Mouse (Mus musculus): ENCODE results near the gene Pde8b. TPM values are rescaled to one million over a fixed set of nuclear protein-coding genes. Genes with fewer than 3 reads are reported as not detected.

Gene Pde8b
- polyA plus RNA-seq, 1 experiment from 2014 or later = 2.2 TPM

GRCm38 (mm10) chr13:95063390-95064017 is 186.6 kb downstream of the Pde8b start:
- 62% methylated on average over 4 of the region's 4 CpGs for WGBS
- ATAC-seq (ENCODE audit: insufficient number of reproducible peaks, insufficient read depth, low FRiP score, low TSS enrichment) = no peak
- no peaks in the 10 kb centered on the region for H3K4me1 ChIP-seq

DNA sequence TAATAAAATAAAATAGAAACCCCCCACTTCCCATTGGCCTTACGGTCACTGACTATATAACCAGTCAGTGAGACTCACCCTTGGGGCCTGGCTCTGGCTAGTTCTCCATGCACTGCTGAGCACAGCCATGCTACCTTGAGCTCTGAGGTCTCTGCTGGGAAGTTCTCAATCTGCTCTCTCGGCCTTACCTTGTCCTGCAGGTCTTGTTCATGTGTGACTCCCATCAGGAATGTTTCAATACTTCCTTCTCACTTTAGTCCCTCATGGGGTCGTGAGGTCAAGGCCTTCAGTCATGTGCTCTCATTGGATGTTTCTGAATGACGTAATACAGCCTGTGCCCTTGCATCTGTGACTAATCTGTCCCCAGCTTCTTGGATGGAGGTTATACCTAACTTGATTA is 191.3 kb downstream of the Pde8b start:
- Histone ChIP-seq H3K27me3 (no peaks in the 10 kb centered on the region), H3K4me1 (peaks cover 10% of the 10 kb centered on the region; the same call in 1 of the 2 replicates), H3K9ac (no peak overlapping the region), H3K27ac (no peak overlapping the region), H3K9me3 (no peaks in the 10 kb centered on the region), H3K4me3 (no peak overlapping the region), H3K36me3 (no peaks in the 10 kb centered on the region), H3K4me2 (replicated peaks) (no peak overlapping the region)
- 73% methylated on average over 4 of the region's 4 CpGs for WGBS
- ATAC-seq (ENCODE audit: insufficient number of reproducible peaks, insufficient read depth, low FRiP score, low TSS enrichment) = no peak

More at GRCm38 (mm10) chr13:95063390-95064017, 186.6 kb downstream of the Pde8b start:
- H3K27ac ChIP-seq = no peak overlapping the region
- no peaks in the 10 kb centered on the region for H3K36me3 ChIP-seq
- H3K9me3 ChIP-seq = no peaks in the 10 kb centered on the region
- no peak overlapping the region for H3K9ac ChIP-seq
- H3K4me2 ChIP-seq (replicated peaks) = no peak overlapping the region
- H3K4me3 ChIP-seq = no peak overlapping the region
- no peaks in the 10 kb centered on the region for H3K27me3 ChIP-seq

- H3K4me3 ChIP-seq = no peak overlapping the region
- 76% methylated on average over 11 of the region's 11 CpGs for WGBS
Measured at GRCm38 (mm10) chr13:95056501-95057280, 193.4 kb downstream of the Pde8b start.

GRCm38 (mm10) chr13:95055742-95056388 is 194.3 kb downstream of the Pde8b start:
- Histone ChIP-seq H3K27me3 (no peaks in the 10 kb centered on the region), H3K4me3 (no peak overlapping the region), H3K9ac (no peak overlapping the region), H3K36me3 (no peaks in the 10 kb centered on the region), H3K27ac (peak overlapping the region; percentile 60), H3K9me3 (no peaks in the 10 kb centered on the region), H3K4me1 (peaks cover 10% of the 10 kb centered on the region; the same call in 1 of the 2 replicates), H3K4me2 (replicated peaks) (no peak overlapping the region)
- ATAC-seq (ENCODE audit: insufficient number of reproducible peaks, insufficient read depth, low FRiP score, low TSS enrichment) = 0 out of 2 replicates have a peak, but pooled peaks have one; percentile 15
- WGBS = 14% methylated on average over 1 of the region's 1 CpGs

More at GRCm38 (mm10) chr13:95056501-95057280, 193.4 kb downstream of the Pde8b start:
- no peak for ATAC-seq (ENCODE audit: insufficient number of reproducible peaks, insufficient read depth, low FRiP score, low TSS enrichment)
- Histone ChIP-seq H3K27me3 (no peaks in the 10 kb centered on the region), H3K4me1 (peaks cover 10% of the 10 kb centered on the region; the same call in 1 of the 2 replicates), H3K9ac (no peak overlapping the region), H3K27ac (peak overlapping the region; percentile 30; the same call in 1 of the 2 replicates), H3K36me3 (no peaks in the 10 kb centered on the region), H3K9me3 (no peaks in the 10 kb centered on the region), H3K4me2 (replicated peaks) (no peak overlapping the region)

- no peaks in the 10 kb centered on the region for H3K9me3 ChIP-seq
- H3K4me1 ChIP-seq = peaks cover 15% of the 10 kb centered on the region; the same call in 1 of the 2 replicates
- no peaks in the 10 kb centered on the region for H3K27me3 ChIP-seq
- no peak overlapping the region for H3K4me2 ChIP-seq (replicated peaks)
- ATAC-seq (ENCODE audit: insufficient number of reproducible peaks, insufficient read depth, low FRiP score, low TSS enrichment) = no peak
- WGBS = 93% methylated on average over 3 of the region's 3 CpGs
- no peak overlapping the region for H3K4me3 ChIP-seq
- H3K36me3 ChIP-seq = no peaks in the 10 kb centered on the region
- H3K9ac ChIP-seq = no peak overlapping the region
- no peak overlapping the region for H3K27ac ChIP-seq
Measured at GRCm38 (mm10) chr13:95052421-95052820, 197.7 kb downstream of the Pde8b start.

- WGBS = 80% methylated on average over 4 of the region's 4 CpGs
- Histone ChIP-seq H3K27me3 (no peaks in the 10 kb centered on the region), H3K4me2 (replicated peaks) (no peak overlapping the region), H3K9ac (no peak overlapping the region), H3K4me3 (no peak overlapping the region), H3K4me1 (peaks cover 5% of the 10 kb centered on the region; the same call in 1 of the 2 replicates), H3K36me3 (no peaks in the 10 kb centered on the region), H3K9me3 (no peaks in the 10 kb centered on the region), H3K27ac (no peak overlapping the region)
- no peak for ATAC-seq (ENCODE audit: insufficient number of reproducible peaks, insufficient read depth, low FRiP score, low TSS enrichment)
Measured at GRCm38 (mm10) chr13:95050398-95050797, 199.7 kb downstream of the Pde8b start.

- H3K36me3 ChIP-seq = no peaks in the 10 kb centered on the region
- no peaks in the 10 kb centered on the region for H3K9me3 ChIP-seq
- no peaks in the 10 kb centered on the region for H3K27me3 ChIP-seq
- H3K9ac ChIP-seq = no peak overlapping the region
- H3K4me2 ChIP-seq (replicated peaks) = no peak overlapping the region
- WGBS = 31% methylated on average over 1 of the region's 1 CpGs
- H3K4me3 ChIP-seq = no peak overlapping the region
- no peak for ATAC-seq (ENCODE audit: insufficient number of reproducible peaks, insufficient read depth, low FRiP score, low TSS enrichment)
- peaks cover 2% of the 10 kb centered on the region; the same call in 1 of the 2 replicates for H3K4me1 ChIP-seq
- no peak overlapping the region for H3K27ac ChIP-seq
Measured at GRCm38 (mm10) chr13:95044108-95044507, 206.0 kb downstream of the Pde8b start.

DNA sequence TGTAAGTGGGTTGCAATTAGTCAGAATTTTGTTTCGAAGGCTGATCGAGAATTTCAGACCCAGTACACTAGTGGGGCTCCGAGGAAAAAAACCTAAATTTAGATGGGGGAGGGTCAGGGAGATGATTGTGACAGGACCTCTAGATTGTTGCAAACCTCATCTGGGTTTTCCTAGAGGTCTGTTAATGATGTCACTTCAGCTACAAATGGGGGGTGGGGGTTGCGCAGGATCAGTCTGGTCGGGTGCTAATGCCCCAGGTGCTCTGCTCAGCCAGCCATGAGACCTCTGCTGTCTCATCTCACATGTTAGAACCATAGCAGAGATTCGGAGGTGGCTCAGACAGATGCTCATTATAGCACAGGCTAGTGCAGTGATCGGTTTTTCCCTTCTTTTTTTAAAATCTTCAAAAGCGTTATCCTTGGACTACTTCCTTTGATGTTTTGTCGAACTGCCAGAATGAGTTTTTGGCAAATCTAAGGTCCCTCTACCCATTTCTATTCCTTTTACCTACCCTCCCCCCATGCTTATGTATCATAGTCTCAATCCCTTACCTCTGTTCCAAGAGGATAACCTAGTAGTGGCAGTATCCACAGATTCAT is 209.9 kb downstream of the Pde8b start:
- no peak overlapping the region for H3K27ac ChIP-seq
- H3K4me3 ChIP-seq = no peak overlapping the region
- H3K9me3 ChIP-seq = no peaks in the 10 kb centered on the region
- WGBS = 77% methylated on average over 9 of the region's 9 CpGs
- no peak for ATAC-seq (ENCODE audit: insufficient number of reproducible peaks, insufficient read depth, low FRiP score, low TSS enrichment)
- no peak overlapping the region for H3K4me2 ChIP-seq (replicated peaks)
- H3K4me1 ChIP-seq = no peaks in the 10 kb centered on the region
- no peaks in the 10 kb centered on the region for H3K36me3 ChIP-seq
- H3K27me3 ChIP-seq = no peaks in the 10 kb centered on the region
- no peak overlapping the region for H3K9ac ChIP-seq

DNA sequence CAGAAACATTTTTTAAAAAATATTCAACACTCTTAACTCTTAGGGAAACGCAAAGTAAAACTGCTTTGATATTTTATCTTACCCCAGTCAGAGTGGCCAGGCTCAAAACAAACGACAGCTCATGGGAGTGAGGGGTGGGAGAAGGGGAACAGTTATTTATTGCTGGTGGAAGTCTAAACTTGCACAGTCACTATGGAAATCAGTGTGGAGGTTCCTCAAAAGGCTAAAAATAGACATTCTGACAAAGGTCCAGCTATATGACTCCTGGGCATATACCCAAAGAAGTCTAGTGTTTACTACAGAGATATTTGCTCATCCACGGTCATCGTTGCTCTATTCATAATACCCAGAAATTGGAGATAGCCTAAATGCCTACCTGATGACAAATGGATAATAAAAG is 211.9 kb downstream of the Pde8b start:
- no peak overlapping the region for H3K27ac ChIP-seq
- no peaks in the 10 kb centered on the region for H3K9me3 ChIP-seq
- 78% methylated on average over 4 of the region's 4 CpGs for WGBS

DNA sequence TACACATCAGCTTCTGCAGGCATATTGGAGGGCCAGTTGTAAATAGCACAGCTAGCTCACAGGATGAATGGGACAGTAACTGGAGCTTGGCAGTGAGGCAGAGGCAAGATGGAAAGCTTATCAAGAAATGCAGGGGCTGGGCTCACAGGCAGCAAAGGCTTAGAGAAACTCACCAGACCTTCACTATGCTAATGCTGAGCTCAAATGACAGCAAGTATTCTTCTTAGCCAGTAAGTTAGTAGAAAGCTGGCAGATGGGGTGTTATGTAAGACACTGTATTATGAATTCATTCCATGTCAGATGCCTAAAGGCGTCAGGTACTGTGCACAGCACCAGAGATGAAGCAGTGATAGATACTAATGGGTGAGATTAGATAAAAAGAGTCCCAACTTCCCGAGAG is 215.4 kb downstream of the Pde8b start:
- Histone ChIP-seq H3K9me3 (no peaks in the 10 kb centered on the region), H3K4me1 (peaks cover 4% of the 10 kb centered on the region), H3K36me3 (no peaks in the 10 kb centered on the region), H3K27me3 (no peaks in the 10 kb centered on the region), H3K4me3 (no peak overlapping the region), H3K4me2 (replicated peaks) (no peak overlapping the region), H3K9ac (no peak overlapping the region), H3K27ac (no peak overlapping the region)
- no peak for ATAC-seq (ENCODE audit: insufficient number of reproducible peaks, insufficient read depth, low FRiP score, low TSS enrichment)
- WGBS = 79% methylated on average over 2 of the region's 2 CpGs

More for the DNA sequence above, 211.9 kb downstream of the Pde8b start:
- Histone ChIP-seq H3K9ac (no peak overlapping the region), H3K4me2 (replicated peaks) (no peak overlapping the region), H3K36me3 (no peaks in the 10 kb centered on the region), H3K4me3 (no peak overlapping the region), H3K27me3 (no peaks in the 10 kb centered on the region), H3K4me1 (no peaks in the 10 kb centered on the region)
- no peak for ATAC-seq (ENCODE audit: insufficient number of reproducible peaks, insufficient read depth, low FRiP score, low TSS enrichment)

DNA sequence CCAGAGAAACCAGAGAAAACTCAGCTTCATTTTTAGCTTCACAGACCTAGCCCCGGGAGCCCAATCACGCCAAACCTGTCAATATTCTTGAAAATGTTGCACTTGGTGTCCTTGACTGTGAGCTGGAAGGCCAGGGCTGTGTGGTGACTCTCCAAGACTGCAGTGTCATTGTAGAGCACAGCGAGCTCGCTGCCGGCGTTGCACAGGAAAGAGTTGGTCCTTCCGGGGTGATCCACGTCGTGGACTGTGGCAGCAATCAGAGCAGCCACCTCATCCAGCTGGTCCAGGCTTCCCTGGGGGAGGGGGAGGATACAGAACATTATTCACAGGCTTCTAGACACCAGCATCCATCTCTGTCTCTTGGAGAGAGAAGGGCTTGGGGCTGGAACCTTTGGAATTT is 216.0 kb downstream of the Pde8b start:
- H3K9me3 ChIP-seq = no peaks in the 10 kb centered on the region
- WGBS = 80% methylated on average over 9 of the region's 9 CpGs
- no peak overlapping the region for H3K9ac ChIP-seq
- peaks cover 4% of the 10 kb centered on the region for H3K4me1 ChIP-seq
- no peaks in the 10 kb centered on the region for H3K36me3 ChIP-seq
- no peak overlapping the region for H3K27ac ChIP-seq
- ATAC-seq (ENCODE audit: insufficient number of reproducible peaks, insufficient read depth, low FRiP score, low TSS enrichment) = no peak
- H3K4me3 ChIP-seq = no peak overlapping the region
- H3K27me3 ChIP-seq = no peaks in the 10 kb centered on the region
- no peak overlapping the region for H3K4me2 ChIP-seq (replicated peaks)
